Mouse (Mus musculus) gastrocnemius, adult 2 months (tissue): ENCODE results near the gene Ifi47. TPM values are rescaled to one million over a fixed set of nuclear protein-coding genes. Genes with fewer than 3 reads are reported as not detected.
"Not testable (repeated sequence)": the region's sequence is repeated elsewhere in the genome, so short reads cannot be mapped to it uniquely, and the experiment has no call there.

Experiments
- DNase-seq: peaks from one replicate; pipeline ENCODE4 v3.0.0; 2022
- H3K27ac ChIP-seq: fragments of 200-600 bp; 2 replicates; pipeline ENCODE4 v1.8.1; 2022; ENCODE audit warnings: mild to moderate bottlenecking
- H3K4me3 ChIP-seq: fragments of 200-600 bp; 2 replicates; pipeline ENCODE4 v1.8.1; 2022; ENCODE audit warnings: mild to moderate bottlenecking, moderate library complexity
- CTCF ChIP-seq: fragments of 200-600 bp; IDR thresholded peaks from 2 replicates; pipeline ENCODE4 v1.8.1; 2022; ENCODE audit warnings: antibody characterized with exemption, mild to moderate bottlenecking, moderate library complexity
- intact Hi-C: fragments of 180-260 bp; cut with DNase I; formaldehyde crosslinking; loops from one replicate; pipeline ENCODE4 v1.15.1; 2025
- long read RNA-seq, 2 experiments: library from polyadenylated mRNA; stranded (forward); transcript quantifications; one replicate each; pipeline ENCODE4 v2.0.0; 2021
- total RNA-seq, 2 experiments: library from RNA; stranded (reverse); gene quantifications; 2 replicates each; pipeline ENCODE4 v1.2.3; 2021

The Ifi47 gene
- under 1 TPM; 0.84 TPM for total RNA-seq
- long read RNA-seq, experiment 1, partial matches to known transcripts, result 0 of 2 reads
- long read RNA-seq, experiment 1, other reads (novel, unspliced or antisense), result 1 of 2 reads
- long read RNA-seq, experiment 2, result 0 reads

GRCm38 (mm10) chr11:49076001-49076757 is at the start of gene Ifi47:
Ifi47 (plus strand) TSS chr11:49076587.
- Histone ChIP-seq H3K27ac (peak within 1 kb of the TSS; percentile 83), H3K4me3 (peak within 1 kb of the TSS; percentile 50)
- not testable (repeated sequence) for DNase-seq
- intact Hi-C loops, result loop anchor here (5.0 kb wide), 1 partner anchor 154 kb away; no protein-coding TSS in a partner anchor

- intact Hi-C loops, H3K27ac ChIP-seq, DNase-seq, H3K4me3 ChIP-seq: not testable (repeated sequence)
These were observed 26.3 kb upstream of the Ifi47 start for GRCm38 (mm10) chr11:49050064-49050463.

GRCm38 (mm10) chr11:49051093-49051891 is 25.1 kb upstream of the Ifi47 start, which contains the start of gene 9930111J21Rik2:
9930111J21Rik2 (minus strand) TSS chr11:49051242.
- DNase-seq, H3K4me3 ChIP-seq, H3K27ac ChIP-seq, intact Hi-C loops: not testable (repeated sequence)

- H3K27ac ChIP-seq, intact Hi-C loops, DNase-seq, H3K4me3 ChIP-seq: not testable (repeated sequence)
These were observed 24.5 kb upstream of the Ifi47 start for GRCm38 (mm10) chr11:49051894-49052293.

GRCm38 (mm10) chr11:49060061-49060460 is 16.3 kb upstream of the Ifi47 start:
- DNase-seq, H3K4me3 ChIP-seq, intact Hi-C loops, H3K27ac ChIP-seq: not testable (repeated sequence)

- H3K27ac ChIP-seq, DNase-seq, intact Hi-C loops, H3K4me3 ChIP-seq: not testable (repeated sequence)
These were observed 14.5 kb upstream of the Ifi47 start for GRCm38 (mm10) chr11:49061865-49062264.

- peak within 1 kb of the TSS; percentile 45 for H3K4me3 ChIP-seq
- DNase-seq, intact Hi-C loops: not testable (repeated sequence)
- H3K27ac ChIP-seq, result peak within 1 kb of the TSS; percentile 58
These were observed 12.5 kb upstream of the Ifi47 start, which contains the start of gene Tgtp2 for GRCm38 (mm10) chr11:49063713-49064469. Tgtp2 (minus strand) TSS chr11:49064206.

GRCm38 (mm10) chr11:49068358-49068757 is 8.0 kb upstream of the Ifi47 start:
- intact Hi-C loops, result no loop called here
- H3K27ac ChIP-seq, result no peak overlapping the region

GRCm38 (mm10) chr11:49077012-49077411 is 625 bp downstream of the Ifi47 start:
- intact Hi-C loops, result loop anchor here (5.0 kb wide), 1 partner anchor 155 kb away; no protein-coding TSS in a partner anchor
- no peak for TF ChIP-seq CTCF
- peak overlapping the region; percentile 83 for H3K27ac ChIP-seq
- DNase-seq, result no peak
- no peak overlapping the region; the same call in 1 of the 2 replicates for H3K4me3 ChIP-seq

More at GRCm38 (mm10) chr11:49068358-49068757, 8.0 kb upstream of the Ifi47 start:
- H3K4me3 ChIP-seq, result no peak overlapping the region
- DNase-seq, result no peak
- no peak for TF ChIP-seq CTCF

- no peak for TF ChIP-seq CTCF
- Histone ChIP-seq H3K27ac (no peak overlapping the region), H3K4me3 (no peak overlapping the region)
- DNase-seq, result no peak
- intact Hi-C loops, result loop anchor here (5.0 kb wide), 1 partner anchor 156 kb away; no protein-coding TSS in a partner anchor
These were observed 2.3 kb downstream of the Ifi47 start for GRCm38 (mm10) chr11:49078719-49079118.

GRCm38 (mm10) chr11:49080636-49081035 is 4.2 kb downstream of the Ifi47 start:
- Histone ChIP-seq H3K27ac (0 out of 2 replicates have a peak overlapping the region, but pooled peaks have one; percentile 9), H3K4me3 (no peak overlapping the region)
- intact Hi-C loops, result loop anchor here (10.0 kb wide), 1 partner anchor 86 kb away; the partner anchor contains the start of genes Gm12185 and Tgtp1
- TF ChIP-seq CTCF, result no peak
- DNase-seq, result no peak

GRCm38 (mm10) chr11:49081356-49081755 is 5.0 kb downstream of the Ifi47 start:
- intact Hi-C loops, result loop anchor here (10.0 kb wide), 1 partner anchor 87 kb away; the partner anchor contains the start of genes Gm12185 and Tgtp1
- Histone ChIP-seq H3K27ac (peak overlapping the region; percentile 75), H3K4me3 (peak overlapping the region; percentile 21)
- DNase-seq, result no peak
- no peak for TF ChIP-seq CTCF
